Mouse (Mus musculus) T-cell, adult 2 months (primary cell): ENCODE results near the gene 1700125H20Rik.

ENCODE experiments used
- DNase-seq: peaks from one replicate; pipeline ENCODE4 v3.0.0; 2022; ENCODE audit warnings: low spot score

The 1700125H20Rik gene

DNA sequence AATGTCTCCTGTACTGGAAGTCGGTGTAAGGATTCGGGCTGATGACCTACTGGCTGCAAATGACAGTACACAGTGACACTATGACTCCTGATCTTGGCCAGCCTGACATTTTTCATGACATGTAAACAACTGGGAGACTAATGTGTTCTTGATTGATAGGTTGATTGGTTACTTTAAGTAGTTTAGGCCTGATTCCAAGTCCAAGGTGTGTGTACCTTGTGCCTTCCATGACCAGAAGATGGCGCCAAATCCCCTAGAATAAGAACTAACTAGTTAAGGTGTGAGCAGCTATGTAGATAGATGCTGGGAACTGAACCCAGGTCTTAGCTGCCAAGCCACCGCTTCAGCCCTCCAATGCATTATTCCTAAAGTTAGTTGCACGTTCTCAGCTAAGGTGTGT is 13.9 kb downstream of the 1700125H20Rik start:
- peak; percentile 60 for DNase-seq

- DNase-seq = no peak
Observed at GRCm38 (mm10) chr11:85184839-85185238, 14.6 kb downstream of the 1700125H20Rik start.

GRCm38 (mm10) chr11:85189110-85189509 is 18.9 kb downstream of the 1700125H20Rik start:
- no peak for DNase-seq

- DNase-seq = no peak
Observed at GRCm38 (mm10) chr11:85190741-85191140, 20.5 kb downstream of the 1700125H20Rik start.

- no peak for DNase-seq
Observed at GRCm38 (mm10) chr11:85194206-85194605, 24.0 kb downstream of the 1700125H20Rik start.

- no peak for DNase-seq
Observed at GRCm38 (mm10) chr11:85196046-85196445, 25.8 kb downstream of the 1700125H20Rik start.

DNA sequence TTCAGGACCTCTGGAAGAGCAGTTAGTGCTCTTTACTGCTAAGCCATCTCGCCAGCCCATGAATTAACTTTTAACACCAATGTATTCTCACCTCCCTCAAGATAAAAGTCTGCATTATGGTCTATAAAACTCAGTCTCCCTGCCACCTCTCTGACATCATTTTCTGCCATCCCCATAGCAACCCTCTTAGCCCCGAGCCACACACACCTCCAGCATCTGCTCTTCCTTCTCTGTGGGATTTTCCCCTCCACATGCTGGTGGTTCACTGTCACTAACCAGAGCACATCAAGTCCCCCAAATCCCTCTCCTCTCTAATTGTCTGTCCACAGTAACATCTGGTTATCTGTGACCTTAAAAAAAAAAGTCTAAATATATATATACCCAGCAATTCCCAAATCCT is 28.7 kb downstream of the 1700125H20Rik start:
- no peak for DNase-seq

GRCm38 (mm10) chr11:85206231-85206630 is 36.0 kb downstream of the 1700125H20Rik start:
- no peak for DNase-seq

GRCm38 (mm10) chr11:85211151-85211550 is 40.9 kb downstream of the 1700125H20Rik start:
- DNase-seq = no peak

GRCm38 (mm10) chr11:85213215-85213614 is 43.0 kb downstream of the 1700125H20Rik start:
- no peak for DNase-seq

DNA sequence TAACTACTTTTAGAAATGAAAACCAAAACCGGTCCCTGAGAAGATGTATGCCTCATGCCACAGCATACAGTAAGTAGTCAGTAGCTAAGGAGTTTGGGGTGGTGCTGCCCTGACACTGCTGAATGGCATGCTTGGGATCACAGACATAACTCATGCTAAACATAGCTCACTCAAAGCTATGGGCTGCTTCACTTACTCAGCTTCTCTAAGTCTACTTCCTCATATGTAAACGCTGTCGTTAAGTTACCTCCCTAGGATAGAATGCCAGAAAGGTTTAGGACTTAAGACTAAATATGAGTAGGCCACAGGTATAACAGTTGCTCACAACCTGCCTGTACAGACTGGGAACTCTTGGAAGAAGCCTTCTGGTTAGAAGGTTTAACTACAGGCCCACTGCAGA is 44.5 kb downstream of the 1700125H20Rik start:
- no peak for DNase-seq

DNA sequence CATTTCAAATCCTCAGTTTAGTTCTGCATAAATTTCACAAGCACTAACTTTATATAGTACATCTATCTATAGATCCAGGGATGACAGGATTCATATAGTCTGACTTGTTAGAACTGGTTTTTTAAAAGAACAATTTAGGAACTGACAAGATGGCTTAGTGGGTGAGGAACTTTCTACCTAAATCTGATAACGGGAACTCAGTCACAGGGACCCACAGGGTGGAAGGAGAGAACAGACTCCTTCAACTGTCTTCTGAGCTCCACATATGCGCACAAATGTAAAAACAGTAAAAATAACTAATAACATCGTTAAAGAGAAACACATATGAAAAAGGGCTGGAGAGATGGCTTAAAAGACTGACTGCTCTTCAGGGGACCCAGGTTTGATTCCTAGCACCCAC is 48.8 kb downstream of the 1700125H20Rik start:
- no peak for DNase-seq

- no peak for DNase-seq
Observed at GRCm38 (mm10) chr11:85222561-85222960, 52.4 kb downstream of the 1700125H20Rik start.

DNA sequence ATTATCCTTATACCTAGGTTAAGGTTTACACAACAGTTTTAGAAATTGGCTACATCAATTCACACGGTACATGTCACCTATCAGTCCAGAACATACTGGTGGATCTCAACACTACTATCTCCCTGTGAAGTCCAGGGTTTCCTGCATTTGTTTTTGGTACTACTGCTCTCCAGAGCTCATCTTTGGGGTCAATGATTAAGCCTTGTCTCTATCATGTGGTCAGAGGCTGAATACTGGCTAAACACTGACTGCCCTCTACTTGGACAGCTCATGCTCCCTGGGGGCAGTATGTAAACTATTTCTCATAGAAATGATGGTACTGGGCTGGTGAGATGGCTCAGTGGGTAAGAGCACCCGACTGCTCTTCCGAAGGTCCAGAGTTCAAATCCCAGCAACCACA is 53.0 kb downstream of the 1700125H20Rik start:
- no peak for DNase-seq
